Mouse (Mus musculus) limb, embryonic 13.5 days (tissue): Measurements from ENCODE around the gene Pip5kl1. TPM values are rescaled to one million over a fixed set of nuclear protein-coding genes. Genes with fewer than 3 reads are reported as not detected.

ENCODE experiments used
- ATAC-seq: fragments of 200-750 bp; cut with Nextera tagmentation; 2 replicates; pipeline ENCODE4 v1.8.0; 2017; ENCODE audit warnings: low read depth, moderate number of reproducible peaks, moderate TSS enrichment; ENCODE audit not compliant: low FRiP score
- H3K27ac ChIP-seq: fragments of 300-500 bp; sonication (generic); 2 replicates; pipeline ENCODE4 v1.5.1; 2015; ENCODE audit warnings: inconsistent platforms, mild to moderate bottlenecking, moderate library complexity
- H3K27me3 ChIP-seq: fragments of 300-500 bp; sonication (generic); 2 replicates; pipeline ENCODE4 v1.6.1; 2015; ENCODE audit warnings: mild to moderate bottlenecking, inconsistent platforms
- H3K36me3 ChIP-seq: fragments of 300-500 bp; sonication (generic); 2 replicates; pipeline ENCODE4 v1.6.1; 2015; ENCODE audit warnings: inconsistent platforms, mild to moderate bottlenecking, moderate library complexity
- H3K4me1 ChIP-seq: fragments of 300-500 bp; sonication (generic); 2 replicates; pipeline ENCODE4 v1.6.1; 2015; ENCODE audit warnings: inconsistent platforms
- H3K4me2 ChIP-seq: fragments of 300-500 bp; sonication (generic); replicated peaks from 2 replicates; pipeline ENCODE4 v1.6.1; 2015; ENCODE audit warnings: inconsistent platforms, mild to moderate bottlenecking, moderate library complexity
- H3K4me3 ChIP-seq: fragments of 300-500 bp; sonication (generic); 2 replicates; pipeline ENCODE4 v1.5.1; 2015; ENCODE audit warnings: moderate library complexity, mild to moderate bottlenecking, inconsistent platforms
- H3K9ac ChIP-seq: fragments of 300-500 bp; sonication (generic); 2 replicates; pipeline ENCODE4 v1.6.1; 2015; ENCODE audit warnings: mild to moderate bottlenecking, inconsistent platforms
- H3K9me3 ChIP-seq: fragments of 300-500 bp; sonication (generic); 2 replicates; pipeline ENCODE4 v1.6.1; 2016; ENCODE audit warnings: inconsistent platforms
- WGBS: fragments of 180-500 bp; shearing (Covaris S2); methylation state at CpG from one replicate; pipeline ENCODE4 v1.1.7; 2015; 5-methylcytosine and 5-hydroxymethylcytosine counted together
- polyA plus RNA-seq: library from polyadenylated mRNA; unstranded; fragments of >200 nt; fragmentation: Nextera tagmentation; extraction: Ambion mirVana; gene quantifications from 2 replicates; pipeline ENCODE4 v1.2.1, GENCODE M21; 2015

Pip5kl1 gene
- polyA plus RNA-seq, 1 experiment from 2014 or later: 1.8 TPM

GRCm38 (mm10) chr2:32591249-32591648, 16.7 kb downstream of the Pip5kl1 start:
- no peak for ATAC-seq
- Histone ChIP-seq H3K9me3 (no peaks in the 10 kb centered on the region), H3K4me3 (no peak overlapping the region), H3K27ac (no peak overlapping the region), H3K4me2 (no peak overlapping the region), H3K4me1 (peaks cover 35% of the 10 kb centered on the region), H3K27me3 (no peaks in the 10 kb centered on the region), H3K9ac (no peak overlapping the region), H3K36me3 (peaks cover 35% of the 10 kb centered on the region)
- 47% methylated on average over 6 of the region's 6 CpGs for WGBS

DNA sequence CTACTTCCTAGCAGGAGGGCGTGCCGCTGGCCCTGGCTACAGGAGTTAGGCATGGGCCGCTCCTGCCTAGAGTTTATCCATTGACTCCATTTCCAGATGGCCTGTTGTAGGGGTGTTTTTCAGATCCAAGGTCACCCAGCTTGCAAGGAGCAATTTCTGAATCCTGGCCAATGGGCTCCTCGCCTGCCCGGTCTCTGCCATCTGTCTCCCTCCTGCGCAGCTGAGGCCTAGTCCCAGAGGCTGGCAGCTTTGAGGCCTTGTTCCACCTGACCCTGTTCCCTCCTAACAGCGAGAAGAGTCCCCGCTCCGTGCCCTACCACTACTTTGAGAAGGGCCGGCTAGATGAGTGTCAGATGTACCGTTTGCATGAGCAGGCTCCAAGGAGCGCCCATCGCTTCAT, 22.1 kb downstream of the Pip5kl1 start:
- Histone ChIP-seq H3K4me1 (peaks cover 14% of the 10 kb centered on the region), H3K9ac (no peak overlapping the region), H3K27me3 (no peaks in the 10 kb centered on the region), H3K9me3 (no peaks in the 10 kb centered on the region), H3K4me2 (no peak overlapping the region), H3K4me3 (no peak overlapping the region), H3K36me3 (peaks cover 37% of the 10 kb centered on the region), H3K27ac (no peak overlapping the region)
- ATAC-seq: no peak
- WGBS: 91% methylated on average over 13 of the region's 13 CpGs

- H3K9ac ChIP-seq: no peak overlapping the region
Measured at GRCm38 (mm10) chr2:32597248-32597647, 22.7 kb downstream of the Pip5kl1 start.

DNA sequence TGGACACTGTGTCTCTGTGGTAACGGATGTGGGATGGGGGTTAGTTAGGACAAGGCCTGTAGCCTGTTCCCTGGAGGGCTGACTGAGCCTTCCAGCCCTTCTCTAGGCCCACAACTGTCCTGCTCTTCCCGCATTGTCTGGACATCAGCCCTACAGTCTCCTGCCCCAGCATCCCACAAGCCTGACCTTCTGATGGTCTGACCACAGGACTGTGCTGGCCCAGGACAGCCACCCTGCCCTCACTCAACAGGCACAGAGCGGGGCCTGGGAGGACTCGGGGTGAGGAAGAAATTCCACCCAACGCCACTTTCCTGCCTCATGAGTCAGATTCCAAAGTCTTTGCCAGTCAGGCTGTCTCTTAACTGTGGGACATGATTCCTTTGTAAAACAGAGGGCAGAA, 23.1 kb downstream of the Pip5kl1 start:
- no peak overlapping the region for H3K27ac ChIP-seq

More at GRCm38 (mm10) chr2:32597248-32597647, 22.7 kb downstream of the Pip5kl1 start:
- Histone ChIP-seq H3K27me3 (no peaks in the 10 kb centered on the region), H3K4me1 (peaks cover 17% of the 10 kb centered on the region), H3K27ac (no peak overlapping the region), H3K4me3 (no peak overlapping the region), H3K4me2 (no peak overlapping the region), H3K36me3 (peaks cover 37% of the 10 kb centered on the region), H3K9me3 (no peaks in the 10 kb centered on the region)
- no peak for ATAC-seq
- WGBS: 84% methylated on average over 5 of the region's 5 CpGs

DNA sequence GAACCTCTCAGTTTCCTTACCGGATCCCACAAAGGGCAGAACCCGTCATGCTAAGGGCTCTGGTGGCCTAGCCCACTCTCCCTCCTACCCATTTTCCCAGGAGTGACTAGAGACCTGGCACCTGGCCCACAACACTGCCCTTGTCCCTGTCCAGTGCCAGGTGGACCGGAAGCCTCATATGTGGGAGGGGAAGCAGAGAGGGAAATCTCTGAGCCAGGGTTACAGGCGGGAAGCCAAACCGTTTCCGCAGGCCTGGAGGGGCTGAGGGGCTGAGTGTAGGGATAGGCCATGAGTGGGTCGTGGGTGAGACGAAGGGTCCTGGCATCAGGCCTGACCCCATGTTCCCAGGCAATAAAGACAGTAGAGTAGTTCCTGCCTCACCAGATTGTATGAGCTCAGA, 23.9 kb downstream of the Pip5kl1 start:
- no peak for ATAC-seq
- no peak overlapping the region for H3K9ac ChIP-seq
- H3K4me1 ChIP-seq: peaks cover 20% of the 10 kb centered on the region
- no peaks in the 10 kb centered on the region for H3K9me3 ChIP-seq
- no peak overlapping the region; the same call in 1 of the 2 replicates for H3K27ac ChIP-seq
- peaks cover 36% of the 10 kb centered on the region for H3K36me3 ChIP-seq
- no peaks in the 10 kb centered on the region for H3K27me3 ChIP-seq
- no peak overlapping the region for H3K4me3 ChIP-seq
- WGBS: 88% methylated on average over 8 of the region's 8 CpGs
- H3K4me2 ChIP-seq: no peak overlapping the region

More for the DNA sequence above, 23.1 kb downstream of the Pip5kl1 start:
- WGBS: 89% methylated on average over 5 of the region's 5 CpGs
- H3K4me1 ChIP-seq: peaks cover 20% of the 10 kb centered on the region
- H3K9ac ChIP-seq: no peak overlapping the region
- no peak for ATAC-seq
- no peaks in the 10 kb centered on the region for H3K27me3 ChIP-seq
- peaks cover 37% of the 10 kb centered on the region for H3K36me3 ChIP-seq
- H3K9me3 ChIP-seq: no peaks in the 10 kb centered on the region
- H3K4me3 ChIP-seq: no peak overlapping the region
- no peak overlapping the region for H3K4me2 ChIP-seq

GRCm38 (mm10) chr2:32599409-32599808, 24.8 kb downstream of the Pip5kl1 start, which contains the start of gene St6galnac6:
Gene St6galnac6, plus strand, starts transcription at chr2:32599709.
- ATAC-seq: no peak
- WGBS: 88% methylated on average over 3 of the region's 3 CpGs
- H3K27me3 ChIP-seq: no peaks in the 10 kb centered on the region
- H3K4me1 ChIP-seq: peaks cover 20% of the 10 kb centered on the region
- H3K9ac ChIP-seq: no peak within 1 kb of the TSS
- H3K4me2 ChIP-seq: no peak within 1 kb of the TSS
- peaks cover 28% of the 10 kb centered on the region for H3K36me3 ChIP-seq
- H3K4me3 ChIP-seq: no peak within 1 kb of the TSS
- H3K27ac ChIP-seq: no peak within 1 kb of the TSS; the same call in 1 of the 2 replicates
- H3K9me3 ChIP-seq: no peaks in the 10 kb centered on the region

DNA sequence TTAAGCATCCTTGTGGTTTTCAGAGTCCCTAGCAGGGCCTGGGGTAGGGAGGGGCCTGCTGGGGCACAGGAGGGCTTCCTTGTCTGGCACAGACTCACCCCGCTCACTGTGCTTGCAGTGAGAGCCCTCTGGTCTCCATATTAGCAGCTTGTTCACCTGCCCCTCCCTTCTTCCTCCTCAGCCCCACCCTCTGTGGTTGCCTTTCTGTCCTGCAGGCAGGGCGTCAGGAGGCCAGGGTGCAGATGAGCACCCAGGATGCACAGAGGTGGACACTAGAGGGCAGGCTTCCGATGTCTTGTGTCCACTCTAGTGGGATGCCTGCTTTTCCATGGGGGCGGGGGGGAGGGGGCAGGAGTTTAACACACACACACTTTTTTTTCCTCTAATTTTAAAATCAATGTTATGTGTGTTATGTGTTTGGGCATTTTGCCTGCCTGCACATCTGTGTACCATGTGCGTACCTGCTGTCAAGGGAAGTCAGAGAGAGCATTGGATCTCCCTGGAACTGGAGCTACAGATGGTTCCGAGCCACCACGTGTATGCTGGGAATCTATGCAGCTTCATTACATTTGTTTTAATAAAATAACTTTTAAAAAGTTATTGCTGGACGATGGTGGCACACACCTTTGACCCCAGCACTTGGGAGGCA, 26.9 kb downstream of the Pip5kl1 start:
- Histone ChIP-seq H3K9me3 (no peaks in the 10 kb centered on the region), H3K27me3 (no peaks in the 10 kb centered on the region), H3K4me3 (no peak overlapping the region), H3K9ac (0 out of 2 replicates have a peak overlapping the region, but pooled peaks have one; percentile 43), H3K4me1 (peaks cover 20% of the 10 kb centered on the region), H3K4me2 (peak overlapping the region; percentile 59; the same call in 1 of the 2 replicates), H3K27ac (peak overlapping the region; percentile 76; the same call in 1 of the 2 replicates), H3K36me3 (peaks cover 15% of the 10 kb centered on the region)
- peak; percentile 60 for ATAC-seq
- WGBS: 29% methylated on average over 8 of the region's 8 CpGs

DNA sequence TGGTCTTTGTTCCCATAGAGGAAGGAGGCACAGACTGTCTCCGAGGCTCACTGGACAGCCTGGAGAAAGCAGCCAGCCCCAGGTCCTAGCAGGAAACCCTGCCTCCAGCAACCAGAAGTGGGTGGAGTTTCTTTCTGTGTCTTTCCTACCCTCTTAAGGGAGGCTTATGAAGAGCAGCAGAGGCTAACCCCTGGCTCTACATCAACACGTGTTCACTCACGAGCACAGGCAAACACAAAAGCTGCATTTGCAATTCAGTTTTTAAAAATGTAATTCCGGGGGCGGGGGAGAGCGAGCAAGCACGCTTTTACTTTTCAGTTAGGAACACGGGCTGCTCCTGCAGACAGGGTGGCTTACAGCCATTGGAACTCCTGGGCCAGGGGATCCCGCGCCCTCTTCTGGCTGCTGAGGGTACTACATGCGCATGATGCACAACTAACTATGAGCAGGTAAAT, 28.0 kb downstream of the Pip5kl1 start:
- H3K9me3 ChIP-seq: no peaks in the 10 kb centered on the region
- under 1% methylated on average over 11 of the region's 11 CpGs for WGBS
- H3K36me3 ChIP-seq: peaks cover 4% of the 10 kb centered on the region
- H3K9ac ChIP-seq: 0 out of 2 replicates have a peak overlapping the region, but pooled peaks have one; percentile 3
- no peaks in the 10 kb centered on the region for H3K27me3 ChIP-seq
- peak overlapping the region; percentile 59 for H3K4me2 ChIP-seq
- peaks cover 27% of the 10 kb centered on the region for H3K4me1 ChIP-seq
- H3K27ac ChIP-seq: peak overlapping the region; percentile 76
- peak; percentile 58; the same call in 1 of the 2 replicates for ATAC-seq
- peak overlapping the region; percentile 39 for H3K4me3 ChIP-seq

GRCm38 (mm10) chr2:32604631-32605030, 30.0 kb downstream of the Pip5kl1 start:
- no peak overlapping the region for H3K27ac ChIP-seq
- no peak overlapping the region for H3K9ac ChIP-seq
- ATAC-seq: no peak
- no peak overlapping the region for H3K4me2 ChIP-seq
- peaks cover 44% of the 10 kb centered on the region for H3K4me1 ChIP-seq
- H3K4me3 ChIP-seq: no peak overlapping the region
- H3K9me3 ChIP-seq: no peaks in the 10 kb centered on the region
- H3K27me3 ChIP-seq: no peaks in the 10 kb centered on the region
- WGBS: 44% methylated on average over 10 of the region's 10 CpGs
- no peaks in the 10 kb centered on the region for H3K36me3 ChIP-seq

DNA sequence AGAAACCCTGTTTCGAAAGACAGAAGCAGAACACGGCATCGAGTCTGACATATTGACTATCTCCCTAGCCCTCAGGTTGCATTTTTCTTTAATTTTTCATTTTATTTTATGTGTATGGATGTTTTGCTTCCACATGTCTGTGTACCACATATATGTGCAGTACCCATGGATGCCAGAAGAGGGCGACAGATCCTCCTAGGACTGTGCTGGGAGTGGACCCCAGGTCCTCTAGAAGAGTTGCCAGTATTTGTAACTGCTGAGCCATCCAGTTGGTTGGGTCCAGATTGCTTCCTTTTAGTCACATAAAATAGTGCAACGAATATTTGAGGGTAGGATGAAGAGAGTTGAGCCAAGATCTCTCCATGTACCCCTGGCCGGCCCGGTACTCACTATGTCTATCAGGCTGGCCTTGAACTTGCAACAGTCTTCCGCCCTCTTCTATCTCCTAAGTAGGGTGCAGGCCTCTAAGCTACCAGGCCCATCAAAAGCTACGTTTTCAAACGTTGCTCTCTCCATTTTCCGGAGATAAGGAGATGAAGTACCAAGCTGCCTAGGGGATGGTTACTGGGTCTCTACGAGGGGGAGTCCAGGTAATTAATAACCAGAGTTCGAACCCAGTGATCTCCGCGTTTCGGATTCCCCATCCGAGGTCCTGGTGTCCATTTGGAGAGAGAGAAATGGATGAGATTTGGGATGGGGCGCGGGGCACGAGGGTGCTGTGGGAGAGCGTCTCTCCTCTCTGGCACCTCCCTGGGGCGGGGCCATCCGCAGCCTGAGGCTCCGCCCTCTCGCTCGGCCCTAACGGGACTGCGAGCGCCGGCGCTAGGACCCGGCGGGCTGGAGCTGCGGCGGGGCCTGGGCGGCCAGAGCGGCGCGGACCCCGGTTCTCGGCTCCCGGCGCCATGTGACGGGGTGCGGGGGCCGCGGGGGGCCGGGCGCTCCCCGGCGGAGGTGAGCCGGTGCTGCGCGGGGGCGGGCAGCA, 31.9 kb downstream of the Pip5kl1 start:
- Histone ChIP-seq H3K4me2 (peak overlapping the region; percentile 86), H3K36me3 (no peaks in the 10 kb centered on the region), H3K27me3 (no peaks in the 10 kb centered on the region), H3K4me1 (peaks cover 51% of the 10 kb centered on the region), H3K4me3 (peak overlapping the region; percentile 77), H3K27ac (no peak overlapping the region), H3K9me3 (no peaks in the 10 kb centered on the region), H3K9ac (peak overlapping the region; percentile 87)
- WGBS: 12% methylated on average over 48 of the region's 55 CpGs
- ATAC-seq: peak; percentile 78

DNA sequence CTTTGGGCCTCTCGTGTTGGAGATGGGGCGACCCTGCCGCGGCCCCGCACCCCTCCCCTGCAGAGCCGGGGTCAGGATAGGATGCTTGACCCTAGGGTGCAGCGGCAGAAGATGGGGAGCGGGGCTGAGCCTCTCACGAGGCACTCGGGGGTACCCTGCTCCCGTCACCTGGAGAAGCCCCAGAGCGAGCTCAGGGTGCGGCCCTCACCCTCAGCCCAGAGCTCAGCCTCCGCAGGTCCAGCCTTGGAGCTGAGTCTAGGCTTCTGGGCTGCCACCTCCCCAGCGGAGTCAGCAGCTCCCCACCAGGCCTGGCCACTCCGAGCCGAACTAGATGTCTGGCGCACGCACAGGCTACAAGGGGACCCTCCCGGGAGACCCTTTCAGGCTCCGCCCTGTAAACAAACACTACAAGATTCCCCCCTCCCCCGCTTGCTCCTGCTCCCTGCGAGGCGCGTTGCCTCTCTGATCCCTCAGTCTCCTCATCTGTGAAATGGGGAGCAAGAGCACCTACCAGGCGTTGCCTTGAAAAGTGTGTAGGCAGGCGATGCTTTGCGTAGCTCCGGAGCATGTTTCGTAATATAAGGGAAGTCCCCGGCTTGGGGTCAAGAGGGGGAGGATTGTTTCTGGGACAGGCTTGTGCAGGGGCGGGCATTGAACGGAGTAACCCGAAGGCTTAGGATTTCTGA, 32.8 kb downstream of the Pip5kl1 start:
- Histone ChIP-seq H3K36me3 (peaks cover 5% of the 10 kb centered on the region), H3K27ac (peak overlapping the region; percentile 28; the same call in 1 of the 2 replicates), H3K4me3 (peak overlapping the region; percentile 77), H3K27me3 (no peaks in the 10 kb centered on the region), H3K9me3 (no peaks in the 10 kb centered on the region), H3K4me1 (peaks cover 44% of the 10 kb centered on the region), H3K4me2 (peak overlapping the region; percentile 86), H3K9ac (peak overlapping the region; percentile 87)
- peak; percentile 22 for ATAC-seq
- 7% methylated on average over 34 of the region's 34 CpGs for WGBS
